Mouse (Mus musculus) heart, embryonic 12.5 days (tissue): ENCODE data around the gene Rpl39. TPM values are rescaled to one million over a fixed set of nuclear protein-coding genes. Genes with fewer than 3 reads are reported as not detected.

ENCODE experiments used
- ATAC-seq: fragments of 200-750 bp; cut with Nextera tagmentation; 2 replicates; pipeline ENCODE4 v1.8.0; 2017; ENCODE audit warnings: moderate TSS enrichment, moderate library complexity; ENCODE audit not compliant: insufficient number of reproducible peaks, low FRiP score
- H3K27ac ChIP-seq: fragments of 300-500 bp; sonication (generic); 2 replicates; pipeline ENCODE4 v1.5.1; 2016; ENCODE audit warnings: mild to moderate bottlenecking, moderate library complexity; ENCODE audit not compliant: poor library complexity, severe bottlenecking
- H3K27me3 ChIP-seq: fragments of 300-500 bp; sonication (generic); replicated peaks from 2 replicates; pipeline ENCODE4 v1.6.1; 2016; ENCODE audit warnings: mild to moderate bottlenecking, moderate library complexity
- H3K36me3 ChIP-seq: fragments of 300-500 bp; sonication (generic); 2 replicates; pipeline ENCODE4 v1.6.1; 2016; ENCODE audit warnings: mild to moderate bottlenecking, moderate library complexity
- H3K4me1 ChIP-seq: fragments of 300-500 bp; sonication (generic); replicated peaks from 2 replicates; pipeline ENCODE4 v1.6.1; 2016; ENCODE audit warnings: mild to moderate bottlenecking
- H3K4me2 ChIP-seq: fragments of 300-500 bp; sonication (generic); 2 replicates; pipeline ENCODE4 v1.6.1; 2016; ENCODE audit warnings: mild to moderate bottlenecking, moderate library complexity
- H3K4me3 ChIP-seq: fragments of 300-500 bp; sonication (generic); 2 replicates; pipeline ENCODE4 v1.5.1; 2016; ENCODE audit warnings: mild to moderate bottlenecking
- H3K9ac ChIP-seq: fragments of 300-500 bp; sonication (generic); 2 replicates; pipeline ENCODE4 v1.6.1; 2016; ENCODE audit warnings: mild to moderate bottlenecking, moderate library complexity
- H3K9me3 ChIP-seq: fragments of 300-500 bp; sonication (generic); replicated peaks from 2 replicates; pipeline ENCODE4 v1.6.1; 2016; ENCODE audit warnings: mild to moderate bottlenecking, moderate library complexity
- WGBS: fragments of 180-500 bp; shearing (Covaris S2); methylation state at CpG from one replicate; pipeline ENCODE4 v1.1.7; 2016; 5-methylcytosine and 5-hydroxymethylcytosine counted together
- polyA plus RNA-seq: library from polyadenylated mRNA; unstranded; fragments of >200 nt; fragmentation: Nextera tagmentation; extraction: Ambion mirVana; gene quantifications from 2 replicates; pipeline ENCODE4 v1.2.1, GENCODE M21; 2016

Gene Rpl39
- 434 and 437 TPM in 2 replicates for polyA plus RNA-seq

GRCm38 (mm10) chrX:37084927-37085660, at the start of gene Rpl39:
TSS of gene Rpl39 (minus strand) at chrX:37085402.
- peak within 1 kb of the TSS; percentile 85 for H3K27ac ChIP-seq
- H3K9ac ChIP-seq: peak within 1 kb of the TSS; percentile 86
- H3K9me3 ChIP-seq: no peaks in the 10 kb centered on the region
- peak; percentile 95 for ATAC-seq
- H3K4me2 ChIP-seq: peak within 1 kb of the TSS; percentile 84
- H3K36me3 ChIP-seq: peaks cover 25% of the 10 kb centered on the region
- peak within 1 kb of the TSS; percentile 66 for H3K4me3 ChIP-seq
- H3K27me3 ChIP-seq: no peaks in the 10 kb centered on the region
- H3K4me1 ChIP-seq: peaks cover 3% of the 10 kb centered on the region; the same call in 1 of the 2 replicates
- 10% methylated on average over 38 of the region's 38 CpGs for WGBS

- no peaks in the 10 kb centered on the region for H3K9me3 ChIP-seq
- H3K27me3 ChIP-seq: no peaks in the 10 kb centered on the region
- 11% methylated on average over 58 of the region's 58 CpGs for WGBS
- H3K9ac ChIP-seq: peak within 1 kb of the TSS; percentile 85
- ATAC-seq: peak; percentile 71; the same call in 1 of the 2 replicates
- H3K4me1 ChIP-seq: peaks cover 4% of the 10 kb centered on the region; the same call in 1 of the 2 replicates
- peak within 1 kb of the TSS; percentile 77 for H3K4me3 ChIP-seq
- peak within 1 kb of the TSS; percentile 71 for H3K27ac ChIP-seq
- H3K36me3 ChIP-seq: no peaks in the 10 kb centered on the region
- H3K4me2 ChIP-seq: peak within 1 kb of the TSS; percentile 63
Measured at GRCm38 (mm10) chrX:37126671-37127358, 41.6 kb upstream of the Rpl39 start, which contains the start of gene Nkap. TSS of gene Nkap (plus strand) at chrX:37126795.

GRCm38 (mm10) chrX:37125511-37125910, 40.3 kb upstream of the Rpl39 start:
- 79% methylated on average over 7 of the region's 7 CpGs for WGBS
- Histone ChIP-seq H3K36me3 (no peaks in the 10 kb centered on the region), H3K9ac (no peak overlapping the region), H3K4me1 (peaks cover 4% of the 10 kb centered on the region; the same call in 1 of the 2 replicates), H3K9me3 (no peaks in the 10 kb centered on the region), H3K4me3 (no peak overlapping the region), H3K4me2 (no peak overlapping the region), H3K27me3 (no peaks in the 10 kb centered on the region), H3K27ac (no peak overlapping the region)
- no peak for ATAC-seq

- H3K4me2 ChIP-seq: no peak overlapping the region
- no peak for ATAC-seq
- no peak overlapping the region for H3K27ac ChIP-seq
- H3K9ac ChIP-seq: no peak overlapping the region
- no peaks in the 10 kb centered on the region for H3K9me3 ChIP-seq
- H3K4me3 ChIP-seq: no peak overlapping the region
- WGBS: 63% methylated on average over 5 of the region's 5 CpGs
- no peaks in the 10 kb centered on the region for H3K4me1 ChIP-seq
- no peaks in the 10 kb centered on the region for H3K36me3 ChIP-seq
- H3K27me3 ChIP-seq: peaks cover 24% of the 10 kb centered on the region
Measured at GRCm38 (mm10) chrX:37120212-37120611, 35.0 kb upstream of the Rpl39 start.

GRCm38 (mm10) chrX:37119585-37119984, 34.4 kb upstream of the Rpl39 start:
- H3K36me3 ChIP-seq: no peaks in the 10 kb centered on the region
- 49% methylated on average over 3 of the region's 3 CpGs for WGBS

GRCm38 (mm10) chrX:37117085-37117484, 31.9 kb upstream of the Rpl39 start:
- no CpG with 5 or more reads among the region's 5 CpGs for WGBS

More at GRCm38 (mm10) chrX:37119585-37119984, 34.4 kb upstream of the Rpl39 start:
- Histone ChIP-seq H3K4me1 (no peaks in the 10 kb centered on the region), H3K4me2 (no peak overlapping the region), H3K27ac (no peak overlapping the region), H3K4me3 (no peak overlapping the region), H3K9ac (no peak overlapping the region), H3K9me3 (no peaks in the 10 kb centered on the region), H3K27me3 (peaks cover 25% of the 10 kb centered on the region)
- ATAC-seq: no peak

GRCm38 (mm10) chrX:37110881-37111193, 25.6 kb upstream of the Rpl39 start:
- Histone ChIP-seq H3K4me1 (no peaks in the 10 kb centered on the region), H3K4me2 (peak overlapping the region; percentile 26; the same call in 1 of the 2 replicates), H3K36me3 (no peaks in the 10 kb centered on the region), H3K27me3 (peaks cover 7% of the 10 kb centered on the region), H3K9ac (no peak overlapping the region), H3K4me3 (no peak overlapping the region), H3K27ac (no peak overlapping the region), H3K9me3 (no peaks in the 10 kb centered on the region)
- ATAC-seq: no peak
- 68% methylated on average over 4 of the region's 4 CpGs for WGBS

More at GRCm38 (mm10) chrX:37117085-37117484, 31.9 kb upstream of the Rpl39 start:
- Histone ChIP-seq H3K4me3 (no peak overlapping the region), H3K27ac (no peak overlapping the region), H3K9ac (no peak overlapping the region), H3K4me1 (no peaks in the 10 kb centered on the region), H3K9me3 (no peaks in the 10 kb centered on the region), H3K36me3 (no peaks in the 10 kb centered on the region), H3K27me3 (peaks cover 25% of the 10 kb centered on the region), H3K4me2 (no peak overlapping the region)
- no peak for ATAC-seq

- Histone ChIP-seq H3K4me3 (peak within 1 kb of the TSS; percentile 64), H3K27me3 (peaks cover 2% of the 10 kb centered on the region), H3K9me3 (no peaks in the 10 kb centered on the region), H3K4me1 (no peaks in the 10 kb centered on the region), H3K9ac (peak within 1 kb of the TSS; percentile 75), H3K4me2 (peak within 1 kb of the TSS; percentile 73), H3K36me3 (no peaks in the 10 kb centered on the region), H3K27ac (peak within 1 kb of the TSS; percentile 93)
- WGBS: 15% methylated on average over 30 of the region's 30 CpGs
- peak; percentile 98 for ATAC-seq
Measured at GRCm38 (mm10) chrX:37110193-37110880, 25.1 kb upstream of the Rpl39 start, which contains the start of gene Upf3b. TSS of gene Upf3b (minus strand) at chrX:37110322.

- no peaks in the 10 kb centered on the region for H3K9me3 ChIP-seq
- peak overlapping the region; percentile 93 for H3K27ac ChIP-seq
- H3K4me2 ChIP-seq: peak overlapping the region; percentile 73
- no peaks in the 10 kb centered on the region for H3K4me1 ChIP-seq
- H3K27me3 ChIP-seq: no peaks in the 10 kb centered on the region
- H3K36me3 ChIP-seq: no peaks in the 10 kb centered on the region
- ATAC-seq: peak; percentile 85
- WGBS: 12% methylated on average over 27 of the region's 27 CpGs
- peak overlapping the region; percentile 64 for H3K4me3 ChIP-seq
- peak overlapping the region; percentile 75 for H3K9ac ChIP-seq
Measured at GRCm38 (mm10) chrX:37109526-37110192, 24.5 kb upstream of the Rpl39 start.

GRCm38 (mm10) chrX:37103826-37104225, 18.6 kb upstream of the Rpl39 start:
- no peaks in the 10 kb centered on the region for H3K27me3 ChIP-seq
- H3K9ac ChIP-seq: no peak overlapping the region
- WGBS: 75% methylated on average over 2 of the region's 2 CpGs
- peaks cover 19% of the 10 kb centered on the region; the same call in 1 of the 2 replicates for H3K36me3 ChIP-seq
- H3K4me3 ChIP-seq: no peak overlapping the region
- H3K9me3 ChIP-seq: no peaks in the 10 kb centered on the region
- H3K4me1 ChIP-seq: no peaks in the 10 kb centered on the region
- no peak overlapping the region for H3K27ac ChIP-seq
- no peak overlapping the region for H3K4me2 ChIP-seq
- no peak for ATAC-seq
